ENCODE assay signal across 9 mouse cellular contexts in the genomic region with DNA sequence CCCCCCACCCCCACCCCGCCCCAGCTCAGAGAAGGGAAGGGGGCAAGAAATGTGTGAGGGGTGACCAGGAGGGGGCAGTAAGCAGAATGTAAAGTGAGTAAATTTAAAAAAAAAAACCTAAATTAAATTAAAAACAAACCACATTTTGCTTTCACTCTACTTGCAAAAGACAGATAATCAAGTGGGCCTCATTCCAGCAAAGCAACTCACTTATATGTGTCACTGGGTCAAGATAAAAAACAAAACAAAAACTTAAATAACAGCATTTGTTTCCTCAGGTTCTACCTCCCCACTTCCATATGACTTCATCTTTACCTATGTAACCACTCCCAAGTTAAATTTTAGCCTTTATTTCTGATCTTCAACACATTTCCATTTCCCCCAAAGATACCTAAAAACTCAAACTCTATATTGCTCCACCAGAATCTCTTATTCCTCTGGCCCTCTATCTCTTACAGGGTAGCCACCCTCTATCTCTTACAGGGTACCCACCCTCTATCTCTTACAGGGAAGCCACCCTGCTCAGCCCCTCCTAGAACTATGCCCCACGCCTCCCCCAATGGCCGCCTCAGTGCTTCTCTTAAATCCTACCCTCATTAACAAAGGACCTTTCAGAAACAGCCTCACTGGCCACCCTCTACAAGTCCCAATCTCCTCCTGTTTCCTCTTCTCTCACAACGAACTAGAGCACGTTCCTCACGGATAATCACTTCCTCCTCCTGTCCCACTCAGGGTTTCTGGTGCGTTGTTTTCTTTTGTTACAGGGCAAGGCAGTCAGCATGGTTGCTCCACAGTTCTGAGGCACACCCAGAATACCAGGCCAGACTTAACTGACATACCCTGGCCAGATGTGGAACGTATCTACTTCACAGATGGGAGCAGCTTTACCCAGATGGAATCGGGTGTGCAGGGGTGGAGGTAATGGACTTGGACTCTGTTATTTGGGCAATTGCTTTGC. TPM values are rescaled to one million over a fixed set of nuclear protein-coding genes. Genes with fewer than 3 reads are reported as not detected.
A peak's percentile ranks its signal among the peaks of the same experiment; 100 is the strongest.
DNase-seq lines count a peak whose midpoint lies in the region; ATAC-seq and TF ChIP-seq lines count a peak whose summit lies in the region.
"Had no signal": no experiment of that assay in that cellular context is flagged by ENCODE, and none has a peak within 500 bp of the region (broad histone marks: within the 10 kb centered on the region; RNA-seq: fewer than 3 reads in every experiment).

No protein-coding gene starts in this region.

- no peak overlapping the region for H3K4me3 ChIP-seq in stomach, embryonic 14.5 days (ENCODE audit: low read depth, low read length)
- H3K4me3 ChIP-seq in stomach, postnatal 0 days (ENCODE audit: low read depth, low read length): no peak overlapping the region
- no peak overlapping the region for H3K4me3 ChIP-seq in limb, embryonic 12.5 days (replicated peaks)
- H3K4me3 ChIP-seq in midbrain, embryonic 16.5 days (ENCODE audit: low read depth, low read length): no peak overlapping the region

- no peaks in the 10 kb centered on the region for H3K4me1 ChIP-seq in stomach, embryonic 14.5 days (ENCODE audit: control insufficient read depth, insufficient read depth, low read length)
- H3K4me1 ChIP-seq in stomach, postnatal 0 days (replicated peaks; ENCODE audit: control insufficient read depth, insufficient read depth): no peaks in the 10 kb centered on the region
- H3K4me1 ChIP-seq in limb, embryonic 12.5 days (replicated peaks): peaks cover 9% of the 10 kb centered on the region
- H3K4me1 ChIP-seq in midbrain, embryonic 16.5 days (ENCODE audit: control insufficient read depth, insufficient read depth, low read length): no peaks in the 10 kb centered on the region

- no peaks in the 10 kb centered on the region for H3K27me3 ChIP-seq in stomach, embryonic 14.5 days (ENCODE audit: control insufficient read depth, insufficient read depth, low read length)
- no peaks in the 10 kb centered on the region for H3K27me3 ChIP-seq in stomach, postnatal 0 days (ENCODE audit: control insufficient read depth, insufficient read depth, low read length)
- H3K27me3 ChIP-seq in limb, embryonic 12.5 days: no peaks in the 10 kb centered on the region
- H3K27me3 ChIP-seq in midbrain, embryonic 16.5 days (ENCODE audit: control insufficient read depth, insufficient read depth, low read depth, low read length): no peaks in the 10 kb centered on the region

- TF ChIP-seq EP300 in stomach, postnatal 0 days (optimal IDR thresholded peaks at IDR 0.05): no peak

- WGBS in stomach, embryonic 14.5 days: 61% methylated on average over 9 of the region's 9 CpGs
- 60% methylated on average over 9 of the region's 9 CpGs for WGBS in stomach, postnatal 0 days
- WGBS in limb, embryonic 12.5 days: 53% methylated on average over 9 of the region's 9 CpGs
- WGBS in midbrain, embryonic 16.5 days: 53% methylated on average over 9 of the region's 9 CpGs

- H3K36me3 ChIP-seq in stomach, embryonic 14.5 days (ENCODE audit: control insufficient read depth, insufficient read depth, low read length): no peaks in the 10 kb centered on the region
- H3K36me3 ChIP-seq in stomach, postnatal 0 days (ENCODE audit: control insufficient read depth, insufficient read depth, low read length): no peaks in the 10 kb centered on the region
- peaks cover 15% of the 10 kb centered on the region; the same call in 1 of the 2 replicates for H3K36me3 ChIP-seq in limb, embryonic 12.5 days
- H3K36me3 ChIP-seq in midbrain, embryonic 16.5 days (ENCODE audit: control insufficient read depth, insufficient read depth, low read length): no peaks in the 10 kb centered on the region

- H3K9me3 ChIP-seq in stomach, embryonic 14.5 days (ENCODE audit: control insufficient read depth, low read depth, low read length): no peaks in the 10 kb centered on the region
- no peaks in the 10 kb centered on the region for H3K9me3 ChIP-seq in stomach, postnatal 0 days (ENCODE audit: control insufficient read depth, low read length)
- no peaks in the 10 kb centered on the region for H3K9me3 ChIP-seq in limb, embryonic 12.5 days
- no peaks in the 10 kb centered on the region for H3K9me3 ChIP-seq in midbrain, embryonic 16.5 days (replicated peaks; ENCODE audit: control insufficient read depth, low read length, poor library complexity, severe bottlenecking)

- TF ChIP-seq CTCF in stomach, postnatal 0 days (IDR thresholded peaks at IDR 0.05; ENCODE audit: low read depth): no peak

- no peak overlapping the region for H3K9ac ChIP-seq in stomach, embryonic 14.5 days (replicated peaks; ENCODE audit: low read depth, low read length)
- no peak overlapping the region for H3K9ac ChIP-seq in stomach, postnatal 0 days (ENCODE audit: low read length)
- H3K9ac ChIP-seq in limb, embryonic 12.5 days (replicated peaks): no peak overlapping the region
- no peak overlapping the region for H3K9ac ChIP-seq in midbrain, embryonic 16.5 days (ENCODE audit: low read depth, low read length)

- peak; percentile 18 for DNase-seq in embryo, embryonic 10.5 days (ENCODE audit: low spot score)
- DNase-seq in embryo, embryonic 9.5 days (ENCODE audit: extremely low spot score): no peak
- DNase-seq in stomach, postnatal 0 days (ENCODE audit: low spot score): no peak
- no peak for DNase-seq in kidney, adult 9 months
- DNase-seq: cerebellum, adult 8-10 months had no signal

- ATAC-seq in stomach, embryonic 14.5 days (ENCODE audit: insufficient number of reproducible peaks, insufficient read depth, low FRiP score, low read depth): peak; percentile 33; the same call in 1 of the 2 replicates
- no peak for ATAC-seq in stomach, postnatal 0 days (ENCODE audit: low FRiP score, low TSS enrichment)
- ATAC-seq in limb, embryonic 12.5 days (ENCODE audit: insufficient number of reproducible peaks, insufficient read depth, low FRiP score, low TSS enrichment, low read depth): no peak
- peak; percentile 58; the same call in 1 of the 2 replicates for ATAC-seq in monocyte, adult 5-6 weeks (replicated peaks; ENCODE audit: insufficient number of reproducible peaks, low FRiP score, low TSS enrichment, poor library complexity, severe bottlenecking)
- no peak for ATAC-seq in midbrain, embryonic 16.5 days

- H3K4me2 ChIP-seq in stomach, embryonic 14.5 days (replicated peaks; ENCODE audit: low read depth, low read length): no peak overlapping the region
- no peak overlapping the region for H3K4me2 ChIP-seq in stomach, postnatal 0 days (replicated peaks; ENCODE audit: low read depth)
- no peak overlapping the region for H3K4me2 ChIP-seq in limb, embryonic 12.5 days
- H3K4me2 ChIP-seq in midbrain, embryonic 16.5 days (ENCODE audit: low read length): no peak overlapping the region

- no peak overlapping the region for H3K27ac ChIP-seq in stomach, embryonic 14.5 days (ENCODE audit: low read length)
- no peak overlapping the region for H3K27ac ChIP-seq in stomach, postnatal 0 days (replicated peaks)
- peak overlapping the region; percentile 53; the same call in 1 of the 2 replicates for H3K27ac ChIP-seq in limb, embryonic 12.5 days
- H3K27ac ChIP-seq in midbrain, embryonic 16.5 days (ENCODE audit: low read length): no peak overlapping the region

RNA-seq across cellular contexts. Expression of gene Ift80, which starts 28.6 kb away (rescaled TPM):
- 16.9 and 17.6 TPM in 2 replicates for polyA plus RNA-seq in stomach, embryonic 14.5 days (2014; fragmentation: Nextera tagmentation; extraction: Ambion mirVana)
- polyA plus RNA-seq in stomach, postnatal 0 days (2015; fragmentation: Nextera tagmentation; extraction: Ambion mirVana): 2.2 TPM in 2 replicates
- 21.9 and 23.2 TPM in 2 replicates for polyA plus RNA-seq in limb, embryonic 12.5 days (2016; fragmentation: Nextera tagmentation; extraction: Ambion mirVana)
- total RNA-seq in monocyte, adult 5-6 weeks (2017): 2.8 to 7.6 TPM (median 6.0 TPM) in 3 replicates
- polyA plus RNA-seq in midbrain, embryonic 16.5 days (2015; fragmentation: Nextera tagmentation; extraction: Ambion mirVana): 7.2 and 8.6 TPM in 2 replicates

RNA-seq across cellular contexts. Expression of gene Smc4, which starts 28.7 kb away (rescaled TPM):
- polyA plus RNA-seq in stomach, embryonic 14.5 days (2014; fragmentation: Nextera tagmentation; extraction: Ambion mirVana): 152 and 154 TPM in 2 replicates
- polyA plus RNA-seq in stomach, postnatal 0 days (2015; fragmentation: Nextera tagmentation; extraction: Ambion mirVana): 47.7 and 56.4 TPM in 2 replicates
- 187 and 188 TPM in 2 replicates for polyA plus RNA-seq in limb, embryonic 12.5 days (2016; fragmentation: Nextera tagmentation; extraction: Ambion mirVana)
- 273 to 382 TPM (median 309 TPM) in 3 replicates for total RNA-seq in monocyte, adult 5-6 weeks (2017)
- polyA plus RNA-seq in midbrain, embryonic 16.5 days (2015; fragmentation: Nextera tagmentation; extraction: Ambion mirVana): 23.4 and 30.3 TPM in 2 replicates

Comparison
In these comparisons a context has a peak if more than half of its experiments do, and no peak if none do; other contexts are left out.
1. ATAC-seq: peak in stomach, embryonic 14.5 days (single experiment) and monocyte, adult 5-6 weeks (single experiment); none in stomach, postnatal 0 days (single experiment), limb, embryonic 12.5 days (single experiment) and midbrain, embryonic 16.5 days (single experiment).